Mouse (Mus musculus) erythroblast, embryonic 14.5 days (primary cell): ENCODE results near the gene Pfkfb4.

Experiments
- GATA1 ChIP-seq: IDR thresholded peaks from 2 replicates; pipeline ENCODE4 v1.6.1; 2012; ENCODE audit warnings: low read length, inconsistent platforms, mixed read lengths
- TAL1 ChIP-seq: IDR thresholded peaks from 3 replicates; pipeline ENCODE4 v1.6.1; 2012; ENCODE audit warnings: low read length, inconsistent platforms, mixed read lengths

DNA sequence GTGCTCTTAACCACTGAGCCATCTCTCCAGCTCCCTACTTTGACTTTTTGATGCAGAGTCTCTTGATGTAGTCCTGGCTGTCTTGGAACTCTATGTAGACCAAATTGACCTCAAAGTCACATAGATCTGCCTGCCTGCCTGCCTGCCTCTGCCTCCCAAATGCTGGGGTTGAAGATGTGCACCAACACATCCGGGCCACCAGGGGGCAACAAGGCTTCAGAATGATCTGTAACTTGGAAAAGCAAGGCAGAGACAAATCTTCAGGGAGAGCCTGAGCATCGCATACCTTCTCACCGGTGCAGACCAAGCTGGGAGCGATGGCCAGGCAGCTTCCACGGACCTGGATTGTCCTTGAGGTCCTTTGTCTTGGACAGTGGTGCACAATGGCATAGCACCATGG lies 54.7 kb downstream of the Pfkfb4 start:
- TF ChIP-seq TAL1: no peak
- TF ChIP-seq GATA1: no peak
